Mouse (Mus musculus) adrenal gland, adult 8-10 months (tissue): ENCODE results near the gene Ucp2. TPM values are rescaled to one million over a fixed set of nuclear protein-coding genes. Genes with fewer than 3 reads are reported as not detected.
"Not testable (repeated sequence)": the region's sequence is repeated elsewhere in the genome, so short reads cannot be mapped to it uniquely, and the experiment has no call there.

Experiments used
- DNase-seq: peaks from one replicate; pipeline ENCODE4 v3.0.0; 2022
- total RNA-seq, 4 experiments: library from RNA; stranded (reverse); gene quantifications; 2 replicates each; pipeline ENCODE4 v1.2.4; 2022

Gene Ucp2
- total RNA-seq, 4 experiments from 2014 or later = 212 to 320 (median 270) TPM

DNA sequence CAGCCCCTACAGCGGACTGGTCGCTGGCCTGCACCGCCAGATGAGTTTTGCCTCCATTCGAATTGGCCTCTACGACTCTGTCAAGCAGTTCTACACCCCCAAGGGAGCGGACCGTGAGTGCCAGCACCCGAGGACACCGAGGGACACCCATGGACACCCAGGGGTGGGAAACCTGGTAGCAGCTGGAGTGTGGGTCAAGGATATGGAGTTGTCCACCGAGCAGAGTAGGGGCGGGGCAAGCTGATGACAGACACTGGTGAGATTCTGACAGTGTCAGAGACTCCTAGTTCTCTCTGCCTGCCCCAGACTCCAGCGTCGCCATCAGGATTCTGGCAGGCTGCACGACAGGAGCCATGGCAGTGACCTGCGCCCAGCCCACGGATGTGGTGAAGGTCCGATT is 13.0 kb upstream of the Ucp2 start:
- no peak for DNase-seq

DNA sequence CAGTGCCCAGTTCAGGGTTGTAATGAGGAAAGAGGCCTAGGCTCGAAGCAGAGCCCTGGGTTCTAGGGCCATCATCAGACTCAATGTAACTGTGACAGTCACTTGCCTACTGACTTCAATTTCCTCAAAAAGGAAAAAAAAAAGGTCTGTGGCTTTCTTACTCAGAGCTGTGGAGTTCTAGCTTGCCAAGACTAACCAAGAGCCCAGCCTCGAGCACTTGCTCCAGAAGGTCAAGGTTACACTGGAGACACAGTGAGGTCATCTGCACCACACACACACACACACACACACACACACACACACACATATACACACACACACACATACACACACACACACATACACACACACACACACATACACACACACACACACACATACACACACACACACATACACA is 11.1 kb upstream of the Ucp2 start:
- not testable (repeated sequence) for DNase-seq

GRCm38 (mm10) chr7:100484493-100484892 is 8.6 kb upstream of the Ucp2 start:
- DNase-seq = no peak

DNA sequence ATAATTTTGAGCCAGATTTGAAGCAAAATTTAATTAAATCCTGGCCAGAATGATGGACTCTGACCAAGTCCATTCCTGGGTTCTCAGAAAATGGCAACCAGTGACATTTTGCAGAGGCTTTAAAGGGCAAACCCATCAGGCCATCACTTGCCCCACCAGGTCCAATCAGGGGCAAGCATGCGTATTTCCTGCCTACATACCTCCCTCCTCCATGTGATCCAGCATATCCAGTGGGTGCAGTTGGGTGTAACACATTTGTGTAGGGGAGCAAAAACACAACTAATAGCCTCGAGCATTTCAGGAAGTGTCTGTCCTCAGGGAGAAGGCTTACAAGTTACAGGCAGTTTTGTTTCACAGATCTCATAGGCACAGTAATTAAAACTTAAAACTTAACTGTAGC is 5.8 kb upstream of the Ucp2 start:
- DNase-seq = no peak

DNA sequence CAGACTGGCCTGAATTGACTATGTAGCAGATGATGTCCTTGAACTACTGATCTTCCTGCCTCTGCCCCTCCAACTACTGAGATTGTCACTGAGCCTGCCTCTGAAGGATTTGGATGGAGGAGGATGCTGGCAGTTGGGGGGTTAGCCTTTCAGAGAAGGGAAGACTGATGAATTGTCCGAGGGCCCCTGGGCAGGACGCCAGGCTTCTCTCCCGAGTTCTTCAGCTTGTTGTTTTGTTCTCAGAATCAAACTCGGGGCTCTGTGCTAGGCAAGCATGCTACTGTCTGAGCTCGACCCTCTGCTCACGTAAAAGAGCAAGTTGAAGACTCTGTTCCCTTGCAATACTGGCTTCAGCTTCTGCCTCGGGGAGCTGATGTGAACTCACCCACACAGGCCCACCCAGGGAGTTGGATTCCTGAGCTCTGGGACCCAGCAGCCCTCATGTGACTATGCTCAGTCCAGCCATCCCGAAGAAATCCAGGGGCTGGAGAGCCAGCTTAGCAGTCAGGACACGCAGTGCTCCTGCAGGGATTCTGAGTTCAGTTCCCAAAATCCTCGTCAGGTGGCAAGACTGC is 4.6 kb upstream of the Ucp2 start:
- DNase-seq = no peak

GRCm38 (mm10) chr7:100492391-100493116 is 583 bp upstream of the Ucp2 start:
- no peak for DNase-seq

- no peak for DNase-seq
Measured at GRCm38 (mm10) chr7:100493484-100494414, 612 bp downstream of the Ucp2 start.

DNA sequence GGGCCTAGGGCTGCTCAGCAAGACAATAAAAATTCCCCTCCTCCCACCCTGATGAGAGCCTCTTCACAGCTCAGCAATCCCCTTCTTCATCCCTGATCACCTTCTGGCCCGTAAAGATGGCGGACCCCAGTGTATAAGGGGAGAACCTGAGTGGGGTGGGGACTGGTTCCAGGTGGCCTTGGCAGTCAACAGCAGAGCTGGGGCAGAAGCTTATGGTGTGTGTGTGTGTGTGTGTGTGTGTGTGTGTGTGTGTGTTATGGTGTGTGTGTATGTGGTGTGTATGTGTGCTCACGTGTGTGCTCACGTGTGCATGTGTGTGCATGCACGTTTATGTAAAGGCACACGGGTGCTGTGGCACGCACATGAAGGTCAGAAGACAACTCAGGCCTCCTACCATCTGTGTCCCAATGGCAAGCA is 1.3 kb downstream of the Ucp2 start:
- DNase-seq = no peak

DNA sequence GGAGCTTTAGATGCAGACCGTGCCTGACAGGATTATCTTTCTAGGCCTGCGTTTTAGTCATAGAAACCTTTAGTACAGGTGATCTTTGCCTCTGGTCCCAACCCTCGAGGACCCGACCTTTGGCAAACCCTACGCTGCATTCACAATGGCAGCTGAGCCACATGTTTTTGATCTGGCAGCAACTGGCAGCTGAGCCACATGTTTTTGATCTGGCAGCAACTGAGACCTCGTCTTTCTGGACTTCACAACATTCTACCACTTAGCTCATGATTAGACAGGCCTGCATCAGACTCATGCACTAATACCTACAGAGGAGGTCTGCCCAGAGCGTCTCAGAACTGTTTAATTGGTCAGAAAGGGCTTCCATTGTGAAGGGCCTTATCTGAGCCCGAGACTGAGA is 1.9 kb downstream of the Ucp2 start:
- no peak for DNase-seq

DNA sequence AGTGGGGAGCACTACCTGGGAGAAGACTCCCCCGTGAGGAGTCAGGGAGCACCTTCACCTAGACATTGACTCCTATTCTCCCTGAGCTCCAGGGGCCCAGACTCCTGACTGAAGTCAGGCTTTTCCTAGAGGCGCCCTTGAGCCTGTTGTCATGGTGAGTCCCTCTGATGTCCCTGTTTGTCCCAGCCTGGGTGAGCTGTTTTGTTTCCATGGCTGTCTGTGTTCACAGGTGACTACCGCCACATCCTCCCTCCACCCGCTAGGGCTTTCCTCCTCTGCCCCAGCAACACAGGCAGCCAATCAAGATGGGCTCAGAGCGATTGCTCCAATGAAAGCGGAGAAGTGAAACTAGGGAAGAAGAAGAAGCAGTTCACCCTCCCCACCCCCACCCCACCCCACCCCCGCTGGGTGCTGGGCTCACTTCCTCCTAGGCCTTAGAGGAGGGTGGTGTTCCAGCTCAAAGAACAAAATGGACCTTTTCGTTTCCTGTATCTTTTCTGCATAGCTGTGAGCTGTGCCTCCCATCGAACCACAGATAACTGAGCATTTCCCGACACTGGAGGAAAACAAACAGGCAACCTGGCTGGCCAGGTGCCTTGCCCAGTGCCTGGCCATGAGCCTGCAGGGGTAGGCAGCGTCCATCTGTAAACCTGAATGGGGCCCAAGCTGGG is 2.6 kb downstream of the Ucp2 start:
- DNase-seq = peak; percentile 78

- no peak for DNase-seq
Measured at GRCm38 (mm10) chr7:100496371-100496770, 3.2 kb downstream of the Ucp2 start.

DNA sequence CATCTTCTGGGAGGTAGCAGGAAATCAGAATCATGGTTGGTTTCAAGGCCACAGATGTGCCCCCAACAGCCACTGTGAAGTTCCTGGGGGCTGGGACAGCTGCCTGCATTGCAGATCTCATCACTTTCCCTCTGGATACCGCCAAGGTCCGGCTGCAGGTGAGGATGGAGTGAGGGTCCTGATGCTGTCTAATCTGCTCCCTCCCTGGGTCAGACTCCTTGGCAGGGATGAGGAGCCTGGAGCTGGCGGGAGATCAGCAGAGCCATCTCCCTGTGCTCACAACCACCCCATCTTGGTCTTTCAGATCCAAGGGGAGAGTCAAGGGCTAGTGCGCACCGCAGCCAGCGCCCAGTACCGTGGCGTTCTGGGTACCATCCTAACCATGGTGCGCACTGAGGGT is 3.7 kb downstream of the Ucp2 start:
- DNase-seq = no peak

GRCm38 (mm10) chr7:100497402-100497801 is 4.3 kb downstream of the Ucp2 start:
- no peak for DNase-seq

DNA sequence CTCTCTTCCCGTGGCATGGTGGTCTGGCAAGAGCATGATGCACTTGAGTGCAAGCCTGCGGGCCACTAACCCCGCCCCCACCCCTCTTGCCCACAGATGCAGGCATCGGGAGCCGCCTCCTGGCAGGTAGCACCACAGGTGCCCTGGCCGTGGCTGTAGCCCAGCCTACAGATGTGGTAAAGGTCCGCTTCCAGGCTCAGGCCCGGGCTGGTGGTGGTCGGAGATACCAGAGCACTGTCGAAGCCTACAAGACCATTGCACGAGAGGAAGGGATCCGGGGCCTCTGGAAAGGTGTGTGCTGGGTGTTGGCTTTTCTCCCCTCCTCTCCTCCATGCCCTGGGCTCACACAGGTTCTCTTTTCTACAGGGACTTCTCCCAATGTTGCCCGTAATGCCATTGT is 4.8 kb downstream of the Ucp2 start:
- DNase-seq = no peak

- DNase-seq = no peak
Measured at GRCm38 (mm10) chr7:100499465-100499864, 6.3 kb downstream of the Ucp2 start.

DNA sequence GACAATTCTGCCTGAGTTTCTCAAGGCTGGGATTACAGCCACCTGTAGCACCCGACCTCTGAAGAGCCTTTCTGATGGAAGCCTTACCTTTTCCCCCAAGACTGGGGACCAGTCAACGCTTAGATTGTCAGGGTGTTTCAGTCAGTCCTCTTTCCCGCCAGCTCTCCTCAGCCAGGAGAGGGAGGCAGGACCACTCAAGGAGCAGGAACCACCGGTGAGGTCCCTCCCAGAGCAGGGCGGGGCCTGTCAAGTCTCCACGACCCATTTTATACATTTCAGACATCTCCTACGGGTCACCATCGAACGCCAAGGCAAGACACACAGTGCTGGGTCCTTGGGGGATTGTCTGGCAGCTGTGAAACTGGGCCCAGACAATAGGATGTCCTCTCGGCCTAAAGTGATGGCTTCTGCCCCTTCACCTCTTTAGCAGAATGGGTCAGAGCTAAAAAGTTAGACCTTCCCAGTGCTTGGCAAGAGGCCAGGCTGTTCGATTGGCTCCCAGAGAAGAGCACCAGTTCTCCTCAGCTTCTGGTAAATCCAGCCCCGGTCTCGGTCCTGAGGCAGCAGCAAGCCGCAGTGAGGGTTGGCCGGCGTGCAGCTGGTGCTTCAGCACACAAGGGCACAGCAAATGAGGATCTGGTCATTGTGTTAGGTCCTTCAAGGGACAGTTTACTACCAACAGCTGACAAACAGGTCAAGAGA is 7.3 kb downstream of the Ucp2 start:
- no peak for DNase-seq

DNA sequence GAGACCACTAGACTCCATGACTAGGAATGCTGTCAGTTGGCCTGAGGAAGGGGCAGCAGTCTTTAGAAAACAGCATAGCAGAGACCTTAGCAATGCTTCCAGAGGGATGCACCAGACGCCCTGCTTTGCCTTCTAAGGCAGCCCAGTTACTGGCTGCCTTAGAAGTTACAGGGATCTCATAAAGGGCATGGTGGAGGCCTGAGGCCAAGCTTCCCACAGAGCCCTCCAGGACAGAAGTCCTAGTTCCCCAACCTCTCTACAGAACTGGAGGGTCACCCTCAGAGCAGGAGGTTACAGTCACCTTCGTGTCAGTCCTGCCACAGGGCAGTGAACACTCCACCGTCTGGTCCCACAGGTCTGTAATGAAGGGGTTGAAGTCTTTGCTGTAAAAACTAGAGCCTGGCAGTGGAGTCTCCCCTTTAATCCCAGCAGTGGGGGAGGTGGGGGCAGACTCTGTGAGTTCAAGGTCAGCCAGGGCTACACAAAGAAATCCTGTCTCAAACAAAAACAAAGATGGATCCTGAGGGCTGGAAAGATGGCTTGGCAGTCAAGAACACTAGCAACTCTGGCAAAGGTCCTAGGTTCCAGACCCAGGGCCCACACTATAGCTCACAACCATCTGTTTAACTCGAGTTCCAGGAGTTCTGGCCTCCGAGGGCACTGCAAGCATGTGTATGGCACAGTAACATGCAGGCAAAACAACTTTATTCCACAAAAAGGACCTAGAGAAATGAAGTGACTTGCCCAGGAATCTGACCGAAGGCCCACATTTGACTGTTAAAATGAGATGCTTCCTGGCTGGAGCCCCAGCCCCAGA is 8.1 kb downstream of the Ucp2 start:
- no peak for DNase-seq

- no peak for DNase-seq
Measured at GRCm38 (mm10) chr7:100501844-100502373, 8.8 kb downstream of the Ucp2 start.

- DNase-seq = no peak
Measured at GRCm38 (mm10) chr7:100502374-100502922, 9.3 kb downstream of the Ucp2 start.

- DNase-seq = no peak
Measured at GRCm38 (mm10) chr7:100503076-100503475, 9.9 kb downstream of the Ucp2 start.
